Mouse (Mus musculus) G1E (cell line): ENCODE data around the gene Gm20458.

Source experiments
- CTCF ChIP-seq: IDR thresholded peaks from 2 replicates; pipeline ENCODE4 v1.5.1; 2012; ENCODE audit warnings: low read depth, low read length, inconsistent platforms, mixed read lengths
- GATA1 ChIP-seq: IDR thresholded peaks from 2 replicates; pipeline ENCODE4 v1.6.1; 2012; ENCODE audit warnings: borderline replicate concordance, low read length, inconsistent platforms, mixed read lengths
- GATA2 ChIP-seq: IDR thresholded peaks from 2 replicates; pipeline ENCODE4 v1.6.1; 2012; ENCODE audit warnings: low read depth, low read length, inconsistent platforms, borderline replicate concordance
- POLR2AphosphoS5 ChIP-seq: IDR thresholded peaks from 2 replicates; pipeline ENCODE4 v1.6.1; 2012; ENCODE audit warnings: low read depth, low read length, inconsistent platforms; ENCODE audit not compliant: insufficient replicate concordance
- TAL1 ChIP-seq: conservative IDR thresholded peaks from 2 replicates; pipeline ENCODE4 v1.6.1; 2012; ENCODE audit warnings: low read depth, low read length, inconsistent platforms, mixed read lengths

- TF ChIP-seq CTCF = no peak
- no peak for TF ChIP-seq GATA1
- TF ChIP-seq TAL1 = no peak
- TF ChIP-seq POLR2AphosphoS5 = no peak
- TF ChIP-seq GATA2 = no peak
Measured at GRCm38 (mm10) chr2:164421306-164421705, 39.5 kb upstream of the Gm20458 start.
